Mouse (Mus musculus) kidney, adult 2 months (tissue): Measurements from ENCODE around the gene Soga1. TPM values are rescaled to one million over a fixed set of nuclear protein-coding genes. Genes with fewer than 3 reads are reported as not detected.

Source experiments
- DNase-seq: peaks from one replicate; pipeline ENCODE4 v3.0.0; 2021
- H3K27ac ChIP-seq: fragments of 200-500 bp; 2 replicates; pipeline ENCODE4 v1.5.1; 2012; ENCODE audit warnings: low read depth, low read length, control low read depth, inconsistent platforms; ENCODE audit not compliant: insufficient read depth
- H3K27me3 ChIP-seq: fragments of 200-500 bp; replicated peaks from 2 replicates; pipeline ENCODE4 v1.6.1; 2012; ENCODE audit warnings: mild to moderate bottlenecking, moderate library complexity, low read length, inconsistent platforms; ENCODE audit not compliant: control insufficient read depth, insufficient read depth
- H3K36me3 ChIP-seq: fragments of 200-500 bp; 2 replicates; pipeline ENCODE4 v1.6.1; 2012; ENCODE audit warnings: mild to moderate bottlenecking, moderate library complexity, low read length, inconsistent platforms; ENCODE audit not compliant: control insufficient read depth, insufficient read depth
- H3K4me1 ChIP-seq: fragments of 200-500 bp; 2 replicates; pipeline ENCODE4 v1.6.1; 2011; ENCODE audit warnings: low read length; ENCODE audit not compliant: control insufficient read depth, insufficient read depth
- H3K4me3 ChIP-seq: fragments of 200-500 bp; 2 replicates; pipeline ENCODE4 v1.5.1; 2011; ENCODE audit warnings: mild to moderate bottlenecking, low read depth, low read length, control low read depth; ENCODE audit not compliant: insufficient read depth
- CTCF ChIP-seq: fragments of 200-500 bp; conservative IDR thresholded peaks from 2 replicates; pipeline ENCODE4 v1.5.1; 2011; ENCODE audit warnings: low read depth, mild to moderate bottlenecking, control low read depth, low read length, moderate library complexity, mixed read lengths; ENCODE audit not compliant: insufficient read depth, insufficient read length
- POLR2A ChIP-seq: fragments of 200-500 bp; IDR thresholded peaks from one replicate; pipeline ENCODE4 v1.6.1; 2011; ENCODE audit warnings: low read depth, low read length, control low read depth
- WGBS: fragments of 180-500 bp; shearing (Covaris S2); methylation state at CpG from one replicate; pipeline ENCODE4 v1.1.7; 2018; 5-methylcytosine and 5-hydroxymethylcytosine counted together
- polyA plus RNA-seq: library from polyadenylated mRNA; depleted of rRNA; stranded (reverse); fragments of >200 nt; gene quantifications from 2 replicates; pipeline ENCODE4 v1.2.3, GENCODE M21; 2012

The Soga1 gene
- polyA plus RNA-seq, 1 experiment: 5.4 TPM

GRCm38 (mm10) chr2:157039900-157040648, 39.0 kb downstream of the Soga1 start:
- TF ChIP-seq POLR2A (no peak), CTCF (no peak)
- Histone ChIP-seq H3K27me3 (no peaks in the 10 kb centered on the region), H3K4me1 (no peaks in the 10 kb centered on the region), H3K4me3 (no peak overlapping the region), H3K27ac (no peak overlapping the region), H3K36me3 (no peaks in the 10 kb centered on the region)
- WGBS: 84% methylated on average over 50 of the region's 50 CpGs
- DNase-seq: peak; percentile 14

DNA sequence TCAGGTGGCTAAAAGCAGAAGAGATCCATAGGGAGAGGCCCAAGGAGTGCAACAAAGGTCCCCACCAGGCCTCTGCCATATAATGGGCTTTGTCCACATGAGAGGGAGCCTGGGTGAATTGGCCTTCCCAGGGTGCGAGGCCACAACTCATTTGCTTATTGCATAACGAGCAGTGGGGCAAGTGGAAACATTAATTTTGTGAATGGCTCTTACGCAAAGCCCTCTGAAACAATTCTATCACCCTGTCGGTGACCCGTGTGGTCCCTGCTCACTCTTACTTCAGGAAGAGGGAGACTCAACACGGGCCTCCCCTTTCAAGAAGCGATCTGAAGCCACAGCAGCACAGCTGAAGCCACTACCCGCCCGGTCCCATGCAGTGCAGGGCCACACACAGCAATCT, 41.8 kb downstream of the Soga1 start:
- 84% methylated on average over 9 of the region's 9 CpGs for WGBS
- Histone ChIP-seq H3K27me3 (no peaks in the 10 kb centered on the region), H3K4me1 (no peaks in the 10 kb centered on the region), H3K4me3 (no peak overlapping the region), H3K27ac (no peak overlapping the region), H3K36me3 (no peaks in the 10 kb centered on the region)
- no peak for DNase-seq
- TF ChIP-seq POLR2A (no peak), CTCF (no peak)

GRCm38 (mm10) chr2:157036400-157036799, 42.7 kb downstream of the Soga1 start:
- no peak for TF ChIP-seq POLR2A
- no peak for TF ChIP-seq CTCF

GRCm38 (mm10) chr2:157035371-157035770, 43.7 kb downstream of the Soga1 start:
- TF ChIP-seq POLR2A: no peak
- TF ChIP-seq CTCF: no peak
- H3K27me3 ChIP-seq: no peaks in the 10 kb centered on the region
- 89% methylated on average over 7 of the region's 7 CpGs for WGBS
- H3K27ac ChIP-seq: no peak overlapping the region
- H3K4me1 ChIP-seq: no peaks in the 10 kb centered on the region
- DNase-seq: no peak
- no peak overlapping the region for H3K4me3 ChIP-seq
- no peaks in the 10 kb centered on the region for H3K36me3 ChIP-seq

More at GRCm38 (mm10) chr2:157036400-157036799, 42.7 kb downstream of the Soga1 start:
- H3K27ac ChIP-seq: no peak overlapping the region
- no peaks in the 10 kb centered on the region for H3K4me1 ChIP-seq
- DNase-seq: peak; percentile 36
- H3K36me3 ChIP-seq: no peaks in the 10 kb centered on the region
- H3K27me3 ChIP-seq: no peaks in the 10 kb centered on the region
- WGBS: 80% methylated on average over 8 of the region's 8 CpGs
- no peak overlapping the region for H3K4me3 ChIP-seq

GRCm38 (mm10) chr2:157030804-157031203, 48.2 kb downstream of the Soga1 start:
- Histone ChIP-seq H3K27me3 (no peaks in the 10 kb centered on the region), H3K36me3 (no peaks in the 10 kb centered on the region; the same call in 1 of the 2 replicates), H3K27ac (no peak overlapping the region), H3K4me1 (no peaks in the 10 kb centered on the region), H3K4me3 (no peak overlapping the region)
- DNase-seq: peak; percentile 84
- peak; percentile 86 for TF ChIP-seq CTCF
- no peak for TF ChIP-seq POLR2A
- WGBS: 38% methylated on average over 9 of the region's 9 CpGs

- Histone ChIP-seq H3K27ac (no peak overlapping the region), H3K36me3 (no peaks in the 10 kb centered on the region; the same call in 1 of the 2 replicates)
- TF ChIP-seq CTCF (no peak), POLR2A (no peak)
Measured at GRCm38 (mm10) chr2:157028261-157028660, 50.8 kb downstream of the Soga1 start.

DNA sequence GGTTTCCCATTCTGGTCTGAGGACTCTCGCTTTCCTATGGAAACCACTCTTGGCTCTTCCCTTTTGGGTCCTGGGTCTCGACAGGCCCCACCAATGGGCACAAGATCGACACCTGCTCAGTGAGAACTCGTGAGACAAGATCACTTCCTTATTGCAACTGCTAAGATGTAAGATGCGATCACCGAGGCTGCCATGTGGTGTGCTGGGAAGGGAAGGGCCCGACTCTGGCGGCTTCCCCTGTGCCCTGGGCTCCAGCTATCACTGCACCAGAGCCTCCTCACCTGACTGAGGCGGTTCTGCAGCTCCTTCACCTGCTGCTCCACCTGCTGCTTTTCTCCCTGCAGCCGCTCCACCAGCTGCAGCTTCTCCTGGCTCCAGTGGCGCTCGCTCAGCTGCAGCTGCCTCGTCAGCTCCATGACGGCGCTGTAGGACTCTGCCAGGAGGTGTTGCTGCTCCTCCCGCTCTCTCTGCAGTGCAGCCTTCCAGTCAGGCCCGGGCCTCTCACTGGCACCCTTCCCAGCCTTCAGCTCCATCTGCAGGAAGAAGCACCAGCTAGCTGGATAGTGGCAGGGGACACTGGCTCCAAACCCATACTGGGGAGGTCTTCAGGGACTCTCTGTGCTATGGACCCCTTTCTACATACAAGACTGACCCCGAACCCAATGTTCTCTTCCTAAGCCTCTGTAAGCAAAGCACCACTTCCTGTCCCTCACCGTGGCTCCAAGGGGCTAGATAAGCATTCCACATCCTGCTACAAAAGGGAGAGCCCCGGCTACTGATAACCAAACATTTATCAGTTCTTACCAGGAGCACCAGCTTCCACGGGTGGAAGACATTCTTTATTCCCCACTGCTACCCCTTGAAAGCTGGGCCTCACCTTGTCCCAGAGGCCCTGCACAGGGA, 51.7 kb downstream of the Soga1 start:
- DNase-seq: no peak
- Histone ChIP-seq H3K4me1 (no peaks in the 10 kb centered on the region), H3K27ac (no peak overlapping the region), H3K27me3 (no peaks in the 10 kb centered on the region), H3K4me3 (no peak overlapping the region), H3K36me3 (no peaks in the 10 kb centered on the region; the same call in none of the 2 replicates)
- no peak for TF ChIP-seq CTCF
- no peak for TF ChIP-seq POLR2A
- WGBS: 86% methylated on average over 21 of the region's 21 CpGs

More at GRCm38 (mm10) chr2:157028261-157028660, 50.8 kb downstream of the Soga1 start:
- Histone ChIP-seq H3K4me1 (no peaks in the 10 kb centered on the region), H3K27me3 (no peaks in the 10 kb centered on the region), H3K4me3 (no peak overlapping the region)
- DNase-seq: no peak
- WGBS: 92% methylated on average over 4 of the region's 4 CpGs
